Mouse (Mus musculus) large intestine, adult 2 months (tissue): ENCODE data around the gene Lrp11. TPM values are rescaled to one million over a fixed set of nuclear protein-coding genes. Genes with fewer than 3 reads are reported as not detected.
"Not testable (repeated sequence)": the region's sequence is repeated elsewhere in the genome, so short reads cannot be mapped to it uniquely, and the experiment has no call there.

Experiments
- DNase-seq: peaks from one replicate; pipeline ENCODE4 v3.0.0-alpha.2; 2012; ENCODE audit warnings: low read depth, low spot score
- WGBS: fragments of 180-500 bp; shearing (Covaris S2); methylation state at CpG from one replicate; pipeline ENCODE4 v1.1.7; 2018; 5-methylcytosine and 5-hydroxymethylcytosine counted together
- polyA plus RNA-seq: library from polyadenylated mRNA; depleted of rRNA; stranded (reverse); fragments of >200 nt; gene quantifications from 2 replicates; pipeline ENCODE4 v1.2.3, GENCODE M21; 2012; rRNA removed

Lrp11 gene
- polyA plus RNA-seq, result 1.7 and 2.4 TPM in 2 replicates

GRCm38 (mm10) chr10:7589592-7590233 is at the start of gene Lrp11:
TSS of gene Lrp11 (plus strand) at chr10:7589800.
- WGBS, result under 1% methylated on average over 76 of the region's 76 CpGs
- peak; percentile 42 for DNase-seq

DNA sequence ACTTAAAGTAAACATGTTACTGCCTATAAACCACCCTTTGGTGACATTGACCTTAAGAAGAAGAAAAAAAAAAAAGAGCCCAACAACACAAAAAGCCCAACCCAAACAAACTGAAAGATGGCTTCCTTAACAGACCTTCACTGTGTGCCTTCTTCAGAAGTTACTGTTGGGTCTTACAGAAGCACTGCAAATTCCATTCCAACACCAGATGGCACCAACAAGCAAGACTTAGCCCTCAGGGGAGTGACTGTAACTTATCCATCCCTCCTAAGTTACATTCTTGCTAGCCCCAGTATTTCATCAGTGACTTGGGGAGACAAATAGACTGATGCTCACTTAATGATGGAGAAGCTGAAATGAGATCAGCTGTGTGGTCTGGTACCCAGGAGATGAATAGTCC is 11.6 kb upstream of the Lrp11 start:
- no peak for DNase-seq

DNA sequence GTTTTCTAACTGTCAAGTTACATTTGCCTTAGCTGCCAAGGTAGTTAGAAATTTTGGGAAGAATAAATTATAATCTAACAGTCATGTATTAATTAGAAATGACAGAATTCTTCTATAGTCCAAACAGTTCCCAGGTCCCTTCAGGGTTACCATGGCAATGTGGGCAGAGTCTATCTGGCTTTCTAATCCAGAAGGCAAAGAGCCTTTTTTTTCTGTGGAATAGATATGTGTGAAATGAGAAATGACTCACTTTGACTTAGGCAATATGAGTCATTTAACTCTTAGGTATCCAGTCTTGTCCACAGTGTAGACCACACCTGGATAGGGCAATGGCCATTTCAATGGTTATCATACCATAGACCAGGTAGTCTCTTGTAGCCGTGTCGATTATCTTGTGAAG is 8.2 kb upstream of the Lrp11 start:
- 91% methylated on average over 2 of the region's 2 CpGs for WGBS
- no peak for DNase-seq

GRCm38 (mm10) chr10:7582157-7582890 is 7.3 kb upstream of the Lrp11 start:
- DNase-seq, result no peak
- WGBS, result 25% methylated on average over 11 of the region's 11 CpGs

DNA sequence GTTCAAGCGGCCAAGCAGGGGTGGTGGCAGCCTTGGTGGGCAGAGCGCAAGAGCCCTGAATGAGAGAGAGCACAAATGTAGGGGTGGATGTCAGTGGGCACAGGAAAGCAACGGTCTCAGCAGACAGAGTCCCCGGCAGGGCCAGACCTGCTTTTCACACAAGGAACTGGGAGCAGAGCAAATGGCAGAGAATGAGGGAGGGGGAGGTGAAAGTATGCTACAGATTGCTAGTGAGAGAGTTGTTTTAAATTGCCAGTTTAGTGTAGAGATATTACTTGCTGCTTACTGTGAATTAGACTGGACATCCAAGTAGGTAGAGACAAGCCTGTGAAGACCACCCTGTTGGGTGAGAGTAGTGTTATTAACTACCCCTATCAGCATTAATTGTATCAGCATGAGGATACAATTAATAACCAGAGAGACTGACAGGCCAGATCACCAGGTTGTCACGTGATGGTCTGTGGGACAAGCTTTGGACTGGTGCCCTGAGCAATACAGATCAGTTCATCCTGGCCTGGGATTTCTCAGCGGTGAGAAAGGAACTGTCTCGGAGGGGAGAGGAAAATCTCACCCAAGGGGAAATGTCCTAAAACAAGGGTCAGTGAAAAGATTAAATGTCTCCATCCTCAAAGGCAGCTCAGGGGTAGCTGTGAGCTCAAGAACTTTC is 6.6 kb upstream of the Lrp11 start:
- DNase-seq, result no peak

GRCm38 (mm10) chr10:7586771-7587170 is 2.8 kb upstream of the Lrp11 start:
- WGBS, result 71% methylated on average over 2 of the region's 2 CpGs
- DNase-seq, result no peak

More for the DNA sequence above, 6.6 kb upstream of the Lrp11 start:
- WGBS, result 40% methylated on average over 7 of the region's 7 CpGs

GRCm38 (mm10) chr10:7590234-7590689 is 662 bp downstream of the Lrp11 start:
- under 1% methylated on average over 54 of the region's 54 CpGs for WGBS
- no peak for DNase-seq

DNA sequence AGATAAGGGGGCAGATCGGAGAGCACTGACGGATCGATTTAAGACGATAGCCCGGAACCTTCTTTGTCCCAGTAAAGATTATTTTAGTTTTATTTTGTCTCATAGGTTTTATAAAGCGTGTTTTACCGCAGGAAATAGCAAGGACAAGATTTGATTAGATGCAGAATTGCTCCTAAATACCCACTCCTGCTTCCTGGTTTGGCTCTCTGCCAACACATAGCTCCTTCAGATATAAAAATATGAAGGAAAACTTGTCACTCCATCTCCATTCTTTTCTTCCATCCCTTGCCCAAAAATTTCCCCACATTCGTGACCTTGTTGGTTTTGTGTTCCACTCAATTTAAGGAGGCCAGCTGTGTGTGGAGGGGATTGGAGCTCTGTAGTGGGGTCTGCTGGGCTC is 1.2 kb downstream of the Lrp11 start:
- 10% methylated on average over 8 of the region's 8 CpGs for WGBS
- no peak for DNase-seq

DNA sequence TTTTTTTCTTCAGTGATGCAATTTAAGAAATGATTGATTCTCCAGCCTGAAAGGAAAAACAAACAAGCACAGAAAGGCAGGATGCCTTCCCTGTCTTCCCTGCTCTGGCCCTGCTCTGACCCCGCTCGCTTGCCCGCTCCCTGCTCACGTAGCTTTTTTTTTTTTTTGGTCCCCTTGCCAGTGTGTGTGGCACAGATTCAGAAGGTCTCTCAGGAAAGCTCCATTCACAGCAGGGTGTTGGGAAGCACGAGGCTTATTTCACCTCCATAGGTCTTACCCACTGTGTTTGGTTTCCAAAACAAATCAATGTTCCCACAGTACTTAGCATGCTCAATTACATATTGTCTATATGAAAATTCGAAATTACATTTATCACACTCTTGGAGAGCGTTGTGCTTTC is 5.2 kb downstream of the Lrp11 start:
- WGBS, result 46% methylated on average over 7 of the region's 7 CpGs

GRCm38 (mm10) chr10:7596251-7596650 is 6.7 kb downstream of the Lrp11 start:
- WGBS, result 47% methylated on average over 1 of the region's 1 CpGs

More for the DNA sequence above, 5.2 kb downstream of the Lrp11 start:
- DNase-seq, result no peak

DNA sequence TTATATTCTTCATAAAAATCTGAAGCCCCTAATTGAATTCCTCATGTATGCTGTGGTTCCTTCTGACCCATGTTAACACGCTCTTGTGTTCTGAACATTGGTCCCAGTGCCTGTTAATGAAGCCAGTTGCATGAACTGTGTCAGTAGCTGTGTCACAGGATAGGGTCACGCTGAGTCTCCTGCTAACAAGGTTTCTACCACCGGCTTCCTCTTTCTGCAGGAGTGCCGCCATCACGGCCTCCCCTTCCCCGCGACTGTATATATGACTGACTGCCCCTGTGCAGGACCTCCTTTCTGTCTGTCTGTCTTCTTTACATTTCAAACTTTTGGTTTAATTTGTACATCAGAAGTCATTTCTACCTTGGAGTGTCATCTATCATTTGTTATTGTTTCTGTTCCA is 8.6 kb downstream of the Lrp11 start:
- DNase-seq, result no peak
- 80% methylated on average over 7 of the region's 7 CpGs for WGBS

More at GRCm38 (mm10) chr10:7596251-7596650, 6.7 kb downstream of the Lrp11 start:
- no peak for DNase-seq

DNA sequence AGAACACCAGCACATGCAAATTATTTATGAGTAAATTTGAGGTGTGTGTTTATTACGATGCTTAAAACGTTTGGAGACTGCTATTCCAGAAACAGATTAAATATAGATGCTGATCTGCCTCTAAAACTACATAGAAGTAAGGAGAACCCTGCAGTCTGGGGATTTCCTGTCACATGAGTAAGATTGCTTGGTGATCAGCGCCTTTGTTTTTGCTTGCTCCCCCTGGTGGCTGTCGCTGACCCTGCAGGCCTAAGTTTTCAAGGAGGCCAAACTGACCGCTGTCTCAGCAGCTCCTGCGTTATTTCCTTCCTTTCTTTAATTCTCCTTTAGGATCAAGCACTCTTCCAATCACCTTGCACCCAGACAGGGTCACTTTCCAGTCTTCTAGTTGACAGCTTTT is 11.0 kb downstream of the Lrp11 start:
- 10% methylated on average over 6 of the region's 6 CpGs for WGBS
- DNase-seq, result peak; percentile 27

DNA sequence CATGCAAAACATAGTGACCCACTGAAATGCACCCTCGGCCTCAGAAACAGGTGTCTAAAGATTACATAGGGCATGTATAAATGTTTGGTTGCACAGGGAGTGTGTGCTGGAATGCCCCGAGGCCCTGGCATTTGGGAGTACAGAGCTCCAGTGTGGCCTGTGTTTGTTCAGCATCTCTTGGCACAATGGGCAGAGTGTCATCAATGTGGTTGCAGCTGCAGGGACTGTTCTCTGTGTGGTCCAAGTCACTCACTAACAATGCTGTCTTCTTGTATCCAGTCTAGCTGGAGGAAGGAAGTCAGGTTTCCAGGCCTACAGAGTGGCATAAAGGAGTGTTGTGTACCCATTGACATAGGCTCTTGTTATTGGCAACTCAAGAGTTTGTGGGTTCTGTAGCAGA is 15.6 kb downstream of the Lrp11 start:
- 64% methylated on average over 2 of the region's 2 CpGs for WGBS

GRCm38 (mm10) chr10:7606437-7606836 is 16.8 kb downstream of the Lrp11 start:
- DNase-seq, result no peak
- WGBS, result 85% methylated on average over 2 of the region's 2 CpGs

More for the DNA sequence above, 15.6 kb downstream of the Lrp11 start:
- no peak for DNase-seq

DNA sequence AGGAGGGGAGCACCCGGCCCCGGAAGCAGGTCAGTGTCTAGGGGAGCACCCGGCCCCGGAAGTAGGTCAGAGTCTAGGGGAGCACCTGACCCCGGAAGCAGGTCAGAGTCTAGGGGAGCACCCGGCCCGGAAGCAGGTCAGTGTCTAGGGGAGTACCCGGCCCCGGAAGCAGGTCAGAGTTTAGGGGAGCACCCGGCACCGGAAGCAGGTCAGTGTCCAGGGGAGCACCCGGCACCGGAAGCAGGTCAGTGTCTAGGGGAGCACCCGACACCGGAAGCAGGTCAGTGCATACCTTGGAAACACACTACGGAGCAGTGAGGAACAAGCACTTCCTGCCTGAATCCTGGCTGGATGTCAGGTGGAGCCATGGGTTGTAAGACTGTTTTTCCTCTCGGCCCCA is 19.0 kb downstream of the Lrp11 start:
- 85% methylated on average over 17 of the region's 17 CpGs for WGBS
- DNase-seq, result no peak

GRCm38 (mm10) chr10:7611647-7612046 is 22.0 kb downstream of the Lrp11 start:
- no peak for DNase-seq
- 79% methylated on average over 6 of the region's 6 CpGs for WGBS

DNA sequence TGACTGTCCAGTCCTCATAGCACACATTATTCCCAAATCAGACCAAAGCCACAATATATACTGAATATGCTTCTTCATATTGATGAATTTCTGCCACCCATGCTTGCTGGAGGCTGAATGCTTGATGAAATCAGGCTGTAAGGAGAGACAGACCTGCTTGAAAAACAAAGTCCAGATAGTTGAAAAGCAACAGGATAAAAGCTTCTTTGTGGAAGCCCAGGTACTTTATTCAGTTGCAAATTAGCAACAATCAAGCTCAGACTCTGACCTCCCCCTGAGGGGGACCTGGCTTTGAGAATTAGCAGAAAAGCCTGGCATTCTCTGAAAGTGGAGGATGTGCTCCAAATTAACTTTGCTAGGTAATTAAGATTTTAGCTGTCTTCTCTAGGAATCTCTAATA is 22.6 kb downstream of the Lrp11 start:
- not testable (repeated sequence) for DNase-seq

- WGBS, result 90% methylated on average over 8 of the region's 8 CpGs
- no peak for DNase-seq
Measured at GRCm38 (mm10) chr10:7614834-7615233, 25.2 kb downstream of the Lrp11 start.

DNA sequence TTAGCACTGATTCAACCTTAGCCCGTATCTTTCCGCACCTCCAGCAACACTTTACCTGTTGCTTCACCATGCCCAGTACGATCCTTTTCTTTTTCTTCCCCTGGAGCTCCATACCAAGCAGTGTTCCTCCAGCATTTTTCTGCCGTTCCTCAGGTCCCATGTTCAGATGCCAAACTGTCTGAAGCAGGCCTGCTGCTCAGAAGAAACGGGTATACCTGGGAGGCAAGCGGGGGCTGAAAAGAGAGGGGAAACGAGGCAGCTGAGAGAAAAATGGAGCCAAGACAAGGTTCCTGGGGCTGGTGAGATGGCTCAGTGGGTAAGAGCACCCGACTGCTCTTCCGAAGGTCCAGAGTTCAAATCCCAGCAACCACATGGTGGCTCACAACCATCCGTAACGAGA is 27.5 kb downstream of the Lrp11 start:
- DNase-seq, result not testable (repeated sequence)
- WGBS, result 88% methylated on average over 11 of the region's 11 CpGs

DNA sequence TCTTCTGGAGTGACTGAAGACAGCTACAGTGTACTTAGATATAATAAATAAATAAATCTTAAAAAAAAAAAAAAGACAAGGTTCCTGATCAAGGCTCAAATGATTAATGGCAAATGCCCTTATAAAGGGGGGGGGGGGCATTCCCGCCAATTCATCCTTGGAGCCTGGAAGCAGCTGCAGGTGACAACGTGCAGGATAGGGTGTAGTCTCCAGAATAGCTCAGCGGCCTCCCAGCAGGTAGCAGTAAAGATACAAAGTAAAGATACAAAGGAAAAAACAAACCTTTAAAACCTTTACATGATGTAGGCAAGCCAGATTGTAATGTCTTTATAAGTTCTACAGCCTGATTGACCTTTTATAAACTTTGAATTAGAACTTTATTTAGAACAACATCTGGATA is 28.0 kb downstream of the Lrp11 start:
- not testable (repeated sequence) for DNase-seq
- 44% methylated on average over 3 of the region's 3 CpGs for WGBS

DNA sequence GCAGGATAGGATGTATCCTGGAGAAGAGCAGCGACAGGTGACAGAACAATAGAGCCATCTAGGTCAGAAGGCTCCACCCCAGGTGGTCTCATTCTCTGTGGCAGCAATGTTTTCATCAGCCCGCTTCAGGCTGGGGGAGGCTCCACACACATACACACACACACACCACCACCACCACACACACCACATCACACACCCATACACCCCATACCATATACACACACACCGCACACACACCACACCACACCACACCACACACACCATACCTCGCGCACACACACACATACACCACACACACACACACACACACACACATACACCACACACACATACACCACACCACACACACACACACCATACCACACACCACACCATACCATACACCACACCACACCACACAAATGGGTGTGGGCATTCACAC is 30.2 kb downstream of the Lrp11 start:
- no peak for DNase-seq
- 92% methylated on average over 5 of the region's 5 CpGs for WGBS
